Mouse (Mus musculus) stomach, embryonic 14.5 days (tissue): Measurements from ENCODE around the gene Pabpn1. TPM values are rescaled to one million over a fixed set of nuclear protein-coding genes. Genes with fewer than 3 reads are reported as not detected.
"Not testable (repeated sequence)": the region's sequence is repeated elsewhere in the genome, so short reads cannot be mapped to it uniquely, and the experiment has no call there.

ENCODE experiments used
- ATAC-seq: fragments of 200-750 bp; cut with Nextera tagmentation; 2 replicates; pipeline ENCODE4 v1.8.0; 2017; ENCODE audit warnings: low read depth, moderate TSS enrichment; ENCODE audit not compliant: insufficient number of reproducible peaks, insufficient read depth, low FRiP score
- H3K27ac ChIP-seq: fragments of 300-500 bp; sonication (generic); 2 replicates; pipeline ENCODE4 v1.5.1; 2014; ENCODE audit warnings: mild to moderate bottlenecking, low read length, moderate library complexity, mixed read lengths
- H3K27me3 ChIP-seq: fragments of 300-500 bp; sonication (generic); 2 replicates; pipeline ENCODE4 v1.6.1; 2014; ENCODE audit warnings: low read length, control low read depth, mixed read lengths; ENCODE audit not compliant: control insufficient read depth, insufficient read depth
- H3K36me3 ChIP-seq: fragments of 300-500 bp; sonication (generic); 2 replicates; pipeline ENCODE4 v1.6.1; 2014; ENCODE audit warnings: mild to moderate bottlenecking, control low read depth, low read length, moderate library complexity, mixed read lengths; ENCODE audit not compliant: control insufficient read depth, insufficient read depth
- H3K4me1 ChIP-seq: fragments of 300-500 bp; sonication (generic); 2 replicates; pipeline ENCODE4 v1.6.1; 2014; ENCODE audit warnings: low read length, control low read depth, mixed read lengths; ENCODE audit not compliant: control insufficient read depth, insufficient read depth
- H3K4me2 ChIP-seq: fragments of 300-500 bp; sonication (generic); replicated peaks from 2 replicates; pipeline ENCODE4 v1.6.1; 2014; ENCODE audit warnings: low read depth, low read length, control low read depth
- H3K4me3 ChIP-seq: fragments of 300-500 bp; sonication (generic); 2 replicates; pipeline ENCODE4 v1.5.1; 2014; ENCODE audit warnings: low read depth, low read length, control low read depth
- H3K9ac ChIP-seq: fragments of 300-500 bp; sonication (generic); replicated peaks from 2 replicates; pipeline ENCODE4 v1.6.1; 2014; ENCODE audit warnings: low read depth, mild to moderate bottlenecking, control low read depth, low read length, moderate library complexity, mixed read lengths
- H3K9me3 ChIP-seq: fragments of 300-500 bp; sonication (generic); 2 replicates; pipeline ENCODE4 v1.6.1; 2016; ENCODE audit warnings: low read depth, low read length, control low read depth; ENCODE audit not compliant: control insufficient read depth
- WGBS: fragments of 180-500 bp; shearing (Covaris S2); extraction: QIAGEN DNeasy Blood & Tissue Kit; methylation state at CpG from one replicate; pipeline ENCODE4 v1.1.7; 2014; 5-methylcytosine and 5-hydroxymethylcytosine counted together
- polyA plus RNA-seq: library from polyadenylated mRNA; unstranded; fragments of >200 nt; fragmentation: Nextera tagmentation; extraction: Ambion mirVana; gene quantifications from 2 replicates; pipeline ENCODE4 v1.2.1, GENCODE M21; 2014

Gene Pabpn1
- polyA plus RNA-seq, 1 experiment from 2014 or later: 136 TPM

DNA sequence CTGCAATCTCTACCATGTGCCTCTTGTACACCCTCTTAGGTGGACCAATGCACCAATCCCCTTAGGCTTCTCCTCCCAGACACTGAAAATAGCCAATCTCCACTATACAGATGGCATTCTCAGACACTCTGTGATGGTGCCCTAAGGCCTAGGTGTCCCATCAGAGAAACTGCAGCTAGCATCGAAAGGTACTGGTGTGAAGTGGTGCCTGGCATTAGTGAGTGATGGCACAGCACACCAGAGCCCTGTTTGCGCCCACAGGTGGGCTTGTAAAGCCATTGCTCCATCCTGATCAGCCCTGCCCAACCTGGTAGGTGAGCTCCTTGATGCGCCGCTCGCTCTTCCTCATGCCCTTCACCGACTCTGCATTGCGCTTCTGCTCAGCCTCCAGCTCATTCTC lies 51.7 kb downstream of the Pabpn1 start:
- H3K27ac ChIP-seq: no peak overlapping the region
- no peak overlapping the region for H3K4me2 ChIP-seq
- H3K4me1 ChIP-seq: no peaks in the 10 kb centered on the region
- 97% methylated on average over 7 of the region's 7 CpGs for WGBS
- H3K4me3 ChIP-seq: no peak overlapping the region
- H3K9ac ChIP-seq: no peak overlapping the region
- no peaks in the 10 kb centered on the region for H3K36me3 ChIP-seq
- ATAC-seq: no peak
- H3K27me3 ChIP-seq: no peaks in the 10 kb centered on the region
- H3K9me3 ChIP-seq: no peaks in the 10 kb centered on the region

DNA sequence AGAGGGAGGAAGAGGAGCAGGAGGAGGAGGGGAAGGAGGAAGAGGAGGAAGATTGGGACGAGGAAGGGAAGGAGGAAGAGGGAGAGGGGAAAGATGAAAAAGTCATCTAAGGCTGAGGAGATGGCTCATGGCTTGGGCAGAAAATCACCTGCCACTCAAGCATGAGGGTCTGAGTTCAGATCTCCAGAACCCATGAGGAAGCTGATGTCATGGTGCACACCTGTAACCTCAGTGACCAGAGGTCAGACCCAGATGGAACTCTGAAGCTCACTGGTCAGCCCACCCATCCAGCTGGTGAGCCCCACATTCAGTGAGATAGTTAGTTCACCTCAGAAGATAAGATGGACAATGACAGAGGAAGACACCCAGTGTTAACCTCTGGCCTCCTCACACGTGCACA lies 52.6 kb downstream of the Pabpn1 start:
- H3K4me3 ChIP-seq: no peak overlapping the region

DNA sequence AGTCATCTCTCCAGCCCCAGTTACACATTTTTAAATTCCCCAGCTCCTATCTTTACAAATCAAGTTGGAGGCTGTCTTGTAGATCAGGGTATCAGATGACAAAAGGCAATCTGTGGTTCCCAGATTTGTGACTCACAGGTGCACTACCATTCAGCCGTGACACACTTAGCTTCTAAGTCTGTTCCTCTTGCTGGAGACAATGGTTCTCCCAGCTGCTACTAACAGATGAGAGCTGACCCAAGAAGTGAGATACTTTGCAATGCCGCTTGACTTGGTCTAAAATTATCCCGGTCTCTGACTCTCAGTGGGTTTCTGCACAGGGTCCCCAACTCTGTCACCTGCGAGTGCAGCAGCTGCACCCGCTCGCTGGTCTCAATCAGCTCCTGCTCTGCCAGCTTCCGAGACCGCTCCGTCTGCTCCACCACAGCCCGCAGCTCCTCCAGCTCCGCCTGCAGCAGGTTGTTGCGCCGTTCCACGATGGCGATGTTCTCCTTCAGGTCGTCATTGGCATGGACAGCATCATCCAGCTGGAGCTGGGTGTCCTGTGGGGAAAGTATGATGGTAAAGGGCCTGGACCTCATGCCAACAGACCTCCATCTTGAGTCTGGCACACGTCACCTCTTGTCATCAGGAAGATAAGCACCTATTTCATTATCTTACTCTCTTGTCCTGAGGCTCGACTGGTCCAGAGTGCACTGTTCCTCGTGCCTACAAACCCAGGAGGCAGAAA lies 53.8 kb downstream of the Pabpn1 start:
- Histone ChIP-seq H3K4me2 (no peak overlapping the region), H3K4me1 (no peaks in the 10 kb centered on the region), H3K27me3 (no peaks in the 10 kb centered on the region), H3K36me3 (no peaks in the 10 kb centered on the region), H3K9me3 (no peaks in the 10 kb centered on the region), H3K4me3 (no peak overlapping the region), H3K27ac (no peak overlapping the region), H3K9ac (no peak overlapping the region)
- WGBS: 78% methylated on average over 19 of the region's 19 CpGs
- no peak for ATAC-seq

More for the DNA sequence above, 52.6 kb downstream of the Pabpn1 start:
- Histone ChIP-seq H3K36me3 (no peaks in the 10 kb centered on the region), H3K9me3 (no peaks in the 10 kb centered on the region), H3K27ac (no peak overlapping the region), H3K4me2 (no peak overlapping the region), H3K27me3 (no peaks in the 10 kb centered on the region), H3K4me1 (no peaks in the 10 kb centered on the region), H3K9ac (no peak overlapping the region)
- 60% methylated on average over 2 of the region's 2 CpGs for WGBS
- no peak for ATAC-seq

DNA sequence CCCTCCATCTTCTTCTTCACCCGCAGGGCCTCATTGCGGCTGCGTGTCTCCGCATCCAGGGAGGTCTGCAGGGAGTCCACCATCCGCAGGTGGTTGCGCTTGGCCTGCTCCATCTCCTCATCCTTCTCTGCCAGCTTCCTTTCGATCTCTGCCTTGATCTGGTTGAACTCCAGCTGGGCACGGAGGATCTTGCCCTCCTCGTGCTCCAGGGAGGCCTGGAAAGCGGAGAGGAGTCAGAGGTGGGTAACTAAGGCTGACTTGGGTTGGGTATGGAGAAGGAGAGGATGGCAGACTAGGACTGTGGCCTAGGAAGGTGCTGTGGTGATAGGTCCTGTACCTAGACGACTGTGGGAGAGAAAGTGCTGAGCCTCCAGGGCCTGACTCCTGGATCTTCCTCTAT lies 54.7 kb downstream of the Pabpn1 start:
- not testable (repeated sequence) for H3K4me2 ChIP-seq, ATAC-seq, H3K36me3 ChIP-seq, H3K27ac ChIP-seq, H3K9me3 ChIP-seq, H3K4me1 ChIP-seq, H3K4me3 ChIP-seq, H3K9ac ChIP-seq, H3K27me3 ChIP-seq
- WGBS: 81% methylated on average over 8 of the region's 11 CpGs

Other genes starting within 250 kb of the Pabpn1 start
- gene 1700123O20Rik, start 206.3 kb upstream of the Pabpn1 start, polyA plus RNA-seq: 82.9 and 88.9 TPM in 2 replicates
- gene Acin1, start 205.6 kb upstream of the Pabpn1 start, polyA plus RNA-seq: 145 and 147 TPM in 2 replicates
- gene Gm29776, start 193.7 kb upstream of the Pabpn1 start, polyA plus RNA-seq: 0.17 and 0.24 TPM in 2 replicates
- gene Cebpe, start 180.3 kb upstream of the Pabpn1 start, polyA plus RNA-seq: 0.69 TPM in 1 of 2 replicates, not detected in the other
- gene Slc7a8, start 110.6 kb upstream of the Pabpn1 start, polyA plus RNA-seq: 5.4 and 5.8 TPM in 2 replicates
- gene Rnf212b, start 78.4 kb upstream of the Pabpn1 start, polyA plus RNA-seq: not detected in 2 replicates
- gene Homez, start 21.5 kb upstream of the Pabpn1 start, polyA plus RNA-seq: 7.9 and 9.2 TPM in 2 replicates
- gene Ppp1r3e, start 14.9 kb upstream of the Pabpn1 start, polyA plus RNA-seq: 2.8 and 2.9 TPM in 2 replicates
- 6.1 and 6.2 TPM in 2 replicates for gene Bcl2l2, start 9.1 kb upstream of the Pabpn1 start, polyA plus RNA-seq
- gene Gm20521, start 9.1 kb upstream of the Pabpn1 start, polyA plus RNA-seq: not detected in 2 replicates
- gene Slc22a17, start 20.6 kb downstream of the Pabpn1 start, polyA plus RNA-seq: 44.9 and 51.3 TPM in 2 replicates
- 40.1 and 41.0 TPM in 2 replicates for gene Efs, start 33.6 kb downstream of the Pabpn1 start, polyA plus RNA-seq
- 0.32 TPM in 1 of 2 replicates, not detected in the other for gene Il25, start 40.2 kb downstream of the Pabpn1 start, polyA plus RNA-seq
- gene Cmtm5, start 43.8 kb downstream of the Pabpn1 start, polyA plus RNA-seq: 7.1 and 8.5 TPM in 2 replicates
- 0.75 and 1.00 TPM in 2 replicates for gene Myh6, start 74.4 kb downstream of the Pabpn1 start, polyA plus RNA-seq
- gene Gm17428, start 84.4 kb downstream of the Pabpn1 start, polyA plus RNA-seq: not detected in 2 replicates
- 5.9 and 7.7 TPM in 2 replicates for gene Myh7, start 102.1 kb downstream of the Pabpn1 start, polyA plus RNA-seq
- 66.4 and 75.7 TPM in 2 replicates for gene Ngdn, start 123.0 kb downstream of the Pabpn1 start, polyA plus RNA-seq
- 6.0 and 6.6 TPM in 2 replicates for gene Zfhx2, start 199.8 kb downstream of the Pabpn1 start, polyA plus RNA-seq
- 19.8 and 25.0 TPM in 2 replicates for gene Thtpa, start 202.3 kb downstream of the Pabpn1 start, polyA plus RNA-seq
- gene Ap1g2, start 214.1 kb downstream of the Pabpn1 start, polyA plus RNA-seq: 28.7 and 30.8 TPM in 2 replicates
- gene Jph4, start 224.4 kb downstream of the Pabpn1 start, polyA plus RNA-seq: 2.6 and 2.7 TPM in 2 replicates